ENCODE assay signal across 19 mouse cellular contexts in genomic region chr5:122507396-122507795, GRCm38 (mm10).
"Had no signal": no experiment of that assay in that cellular context is flagged by ENCODE, and none has a peak within 500 bp of the region (broad histone marks: within the 10 kb centered on the region; RNA-seq: fewer than 3 reads in every experiment).

No protein-coding gene starts in this region.

- DNase-seq: lung, adult 18-20 months; lung, embryonic 14.5 days; lung, postnatal 14 days; lung, postnatal 36 days; midbrain, embryonic 14.5 days; retina, postnatal 1 day; right cerebral cortex, adult 18-20 months; right cerebral cortex, postnatal 25 days; right cerebral cortex, postnatal 4 days; spleen, adult 18-20 months; thymus, adult 18-20 months; thymus, postnatal 14 days; thymus, postnatal 36 days had no signal

- H3K27ac ChIP-seq: midbrain, embryonic 10.5 days; midbrain, embryonic 12.5 days; neural tube, embryonic 13.5 days; neural tube, embryonic 15.5 days had no signal

- H3K4me2 ChIP-seq: lung, embryonic 14.5 days; midbrain, embryonic 12.5 days; neural tube, embryonic 13.5 days; neural tube, embryonic 15.5 days had no signal

- H3K36me3 ChIP-seq: midbrain, embryonic 10.5 days; midbrain, embryonic 12.5 days; neural tube, embryonic 13.5 days; neural tube, embryonic 15.5 days had no signal

- ATAC-seq: midbrain, embryonic 16.5 days had no signal

- H3K4me3 ChIP-seq: midbrain, embryonic 10.5 days; midbrain, embryonic 12.5 days; myocyte; neural tube, embryonic 13.5 days; neural tube, embryonic 15.5 days had no signal

- H3K9ac ChIP-seq: lung, embryonic 14.5 days; midbrain, embryonic 12.5 days; neural tube, embryonic 13.5 days; neural tube, embryonic 15.5 days had no signal

- H3K9me3 ChIP-seq: midbrain, embryonic 12.5 days; neural tube, embryonic 13.5 days; neural tube, embryonic 15.5 days had no signal

- H3K27me3 ChIP-seq: neural tube, embryonic 13.5 days; neural tube, embryonic 15.5 days had no signal
